Mouse (Mus musculus) left cerebral cortex, postnatal 14 days (tissue): ENCODE measurements around the gene Surf1. TPM values are rescaled to one million over a fixed set of nuclear protein-coding genes. Genes with fewer than 3 reads are reported as not detected.

Source experiments
- DNase-seq, 2 experiments: peaks; one replicate each; pipeline ENCODE4 v3.0.0; 2021 to 2022; ENCODE audit warnings: low spot score in 2 of 2, mixed read lengths in 1 of 2
- intact Hi-C: fragments of 180-260 bp; cut with DNase I; formaldehyde crosslinking; loops from one replicate; pipeline ENCODE4 v1.15.1; 2025
- total RNA-seq, 2 experiments: library from RNA; stranded (reverse); gene quantifications; 2 replicates each; pipeline ENCODE4 v1.2.3; 2021

Surf1 gene
- total RNA-seq, 2 experiments from 2014 or later, result 82.5 to 87.3 TPM

GRCm38 (mm10) chr2:26932473-26933303 lies 16.4 kb upstream of the Surf1 start:
- no peak for DNase-seq
- intact Hi-C loops, result no loop called here

GRCm38 (mm10) chr2:26930390-26930789 lies 14.1 kb upstream of the Surf1 start:
- intact Hi-C loops, result loop anchor here (2.0 kb wide), 2 partner anchors 108 to 306 kb away; no protein-coding TSS in a partner anchor
- peak; percentile 78 to 87 for DNase-seq

- intact Hi-C loops, result no loop called here
- no peak for DNase-seq
Measured at GRCm38 (mm10) chr2:26927745-26928476, 11.6 kb upstream of the Surf1 start.

GRCm38 (mm10) chr2:26921784-26922183 lies 5.5 kb upstream of the Surf1 start:
- intact Hi-C loops, result no loop called here
- no peak for DNase-seq

GRCm38 (mm10) chr2:26920190-26920855 lies 4.0 kb upstream of the Surf1 start:
- no peak for DNase-seq
- intact Hi-C loops, result no loop called here

GRCm38 (mm10) chr2:26919684-26920083 lies 3.4 kb upstream of the Surf1 start:
- intact Hi-C loops, result loop anchor here (5.0 to 10.0 kb wide), 2 partner anchors 43 to 105 kb away; partner anchors contain the start of genes Rexo4 and Slc2a6
- DNase-seq, result no peak

GRCm38 (mm10) chr2:26916738-26917137 lies 408 bp upstream of the Surf1 start:
- DNase-seq, result no peak
- intact Hi-C loops, result loop anchor here (5.0 to 10.0 kb wide), 2 partner anchors 46 to 108 kb away; partner anchors contain the start of genes Rexo4 and Slc2a6

GRCm38 (mm10) chr2:26914148-26914941 lies 2.0 kb downstream of the Surf1 start:
- intact Hi-C loops, result loop anchor here (10.0 kb wide), 1 partner anchor 110 kb away; the partner anchor contains the start of gene Slc2a6
- no peak for DNase-seq

- no peak for DNase-seq
- intact Hi-C loops, result loop anchor here (10.0 kb wide), 1 partner anchor 111 kb away; the partner anchor contains the start of gene Slc2a6
Measured at GRCm38 (mm10) chr2:26913416-26914147, 2.7 kb downstream of the Surf1 start.

GRCm38 (mm10) chr2:26912253-26912770 lies 4.0 kb downstream of the Surf1 start:
- DNase-seq, result no peak
- intact Hi-C loops, result loop anchor here (10.0 kb wide), 1 partner anchor 112 kb away; the partner anchor contains the start of gene Slc2a6

- intact Hi-C loops, result loop anchor here (10.0 kb wide), 1 partner anchor 114 kb away; the partner anchor contains the start of gene Slc2a6
- peak; percentile 62 to 80 for DNase-seq
Measured at GRCm38 (mm10) chr2:26910994-26911765, 5.2 kb downstream of the Surf1 start.

GRCm38 (mm10) chr2:26910124-26910993 lies 6.0 kb downstream of the Surf1 start, which contains the start of the genes Med22 and Rpl7a:
Med22 (minus strand) TSS chr2:26910677.
Rpl7a (plus strand) TSS chr2:26910764.
- peak; percentile 100 for DNase-seq
- intact Hi-C loops, result loop anchor here (10.0 kb wide), 1 partner anchor 114 kb away; the partner anchor contains the start of gene Slc2a6

GRCm38 (mm10) chr2:26909387-26909784 lies 6.9 kb downstream of the Surf1 start:
- no peak for DNase-seq
- intact Hi-C loops, result loop anchor here (10.0 kb wide), 1 partner anchor 265 kb away; no protein-coding TSS in a partner anchor

GRCm38 (mm10) chr2:26908710-26909386 lies 7.5 kb downstream of the Surf1 start:
- no peak for DNase-seq
- intact Hi-C loops, result loop anchor here (10.0 kb wide), 1 partner anchor 264 kb away; no protein-coding TSS in a partner anchor

- intact Hi-C loops, result loop anchor here (10.0 kb wide), 1 partner anchor 262 kb away; no protein-coding TSS in a partner anchor
- DNase-seq, result no peak
Measured at GRCm38 (mm10) chr2:26907109-26907508, 9.2 kb downstream of the Surf1 start.
